Comparison of ENCODE assay signal across 21 mouse cellular contexts in genomic region chr10:41282086-41282485, GRCm38 (mm10). TPM values are rescaled to one million over a fixed set of nuclear protein-coding genes. Genes with fewer than 3 reads are reported as not detected.
"Had no signal": no experiment of that assay in that cellular context is flagged by ENCODE, and none has a peak within 500 bp of the region (broad histone marks: within the 10 kb centered on the region; RNA-seq: fewer than 3 reads in every experiment).

No protein-coding gene starts in this region.

- DNase-seq: retina, postnatal 1 day; right cerebral cortex, adult 18-20 months; right cerebral cortex, postnatal 14 days; right cerebral cortex, postnatal 25 days; right cerebral cortex, postnatal 4 days; spleen, adult 18-20 months; thymus, adult 18-20 months; thymus, adult 2 months; thymus, postnatal 14 days; thymus, postnatal 25 days; thymus, postnatal 36 days; thymus, postnatal 4 days had no signal

- H3K4me3 ChIP-seq: neural tube, embryonic 15.5 days; stomach, embryonic 15.5 days had no signal

- H3K27me3 ChIP-seq: neural tube, embryonic 15.5 days; stomach, embryonic 15.5 days had no signal

- H3K36me3 ChIP-seq: neural tube, embryonic 15.5 days; stomach, embryonic 15.5 days had no signal

RNA-seq across cellular contexts. Expression of gene Ak9, which starts 21.7 kb away (rescaled TPM):
- total RNA-seq: neutrophil, adult 5-6 weeks had no signal
- polyA plus RNA-seq: small intestine, adult 2 months; spleen, adult 2 months; stomach, embryonic 14.5 days; stomach, embryonic 16.5 days; stomach, postnatal 0 days; urinary bladder, adult 2 months had no signal
